Mouse (Mus musculus) bone marrow, adult 2 months (tissue): Measurements from ENCODE around the gene Trp53i11. TPM values are rescaled to one million over a fixed set of nuclear protein-coding genes. Genes with fewer than 3 reads are reported as not detected.

Experiments
- H3K27ac ChIP-seq: fragments of 200-500 bp; 2 replicates; pipeline ENCODE4 v1.5.1; 2012; ENCODE audit warnings: low read depth, mild to moderate bottlenecking, control low read depth, inconsistent platforms, low read length; ENCODE audit not compliant: control insufficient read depth, poor library complexity, insufficient read depth
- H3K4me1 ChIP-seq: fragments of 200-500 bp; 2 replicates; pipeline ENCODE4 v1.6.1; 2011; ENCODE audit warnings: low read length; ENCODE audit not compliant: control insufficient read depth, insufficient read depth
- H3K4me3 ChIP-seq: fragments of 200-500 bp; replicated peaks from 2 replicates; pipeline ENCODE3; 2011; ENCODE audit warnings: mild to moderate bottlenecking, low read depth, low read length, control low read depth; ENCODE audit not compliant: control insufficient read depth
- CTCF ChIP-seq: fragments of 200-500 bp; IDR thresholded peaks from 2 replicates; pipeline ENCODE4 v1.5.1; 2011; ENCODE audit warnings: low read length, control low read depth; ENCODE audit not compliant: control insufficient read depth, insufficient read depth
- POLR2A ChIP-seq: fragments of 200-500 bp; IDR thresholded peaks from 2 replicates; pipeline ENCODE4 v1.6.1; 2011; ENCODE audit warnings: low read depth, mild to moderate bottlenecking, control low read depth, low read length, borderline replicate concordance; ENCODE audit not compliant: control insufficient read depth
- WGBS: fragments of 180-500 bp; shearing (Covaris S2); methylation state at CpG from one replicate; pipeline ENCODE4 v1.1.7; 2018; 5-methylcytosine and 5-hydroxymethylcytosine counted together
- polyA plus RNA-seq: library from polyadenylated mRNA; stranded (reverse); fragments of >200 nt; gene quantifications from 2 replicates; pipeline ENCODE4 v1.2.4, GENCODE M21; 2011; ENCODE audit warnings: low replicate concordance; ENCODE audit not compliant: missing spikeins, insufficient read depth, insufficient read length

Trp53i11 gene
- polyA plus RNA-seq, 1 experiment, result 14.1 TPM

- Histone ChIP-seq H3K4me1 (no peaks in the 10 kb centered on the region), H3K4me3 (no peak overlapping the region), H3K27ac (no peak overlapping the region)
- 42% methylated on average over 20 of the region's 20 CpGs for WGBS
- TF ChIP-seq CTCF (peak; percentile 70), POLR2A (no peak)
Measured at GRCm38 (mm10) chr2:93226606-93227595, 39.6 kb downstream of the Trp53i11 start.

DNA sequence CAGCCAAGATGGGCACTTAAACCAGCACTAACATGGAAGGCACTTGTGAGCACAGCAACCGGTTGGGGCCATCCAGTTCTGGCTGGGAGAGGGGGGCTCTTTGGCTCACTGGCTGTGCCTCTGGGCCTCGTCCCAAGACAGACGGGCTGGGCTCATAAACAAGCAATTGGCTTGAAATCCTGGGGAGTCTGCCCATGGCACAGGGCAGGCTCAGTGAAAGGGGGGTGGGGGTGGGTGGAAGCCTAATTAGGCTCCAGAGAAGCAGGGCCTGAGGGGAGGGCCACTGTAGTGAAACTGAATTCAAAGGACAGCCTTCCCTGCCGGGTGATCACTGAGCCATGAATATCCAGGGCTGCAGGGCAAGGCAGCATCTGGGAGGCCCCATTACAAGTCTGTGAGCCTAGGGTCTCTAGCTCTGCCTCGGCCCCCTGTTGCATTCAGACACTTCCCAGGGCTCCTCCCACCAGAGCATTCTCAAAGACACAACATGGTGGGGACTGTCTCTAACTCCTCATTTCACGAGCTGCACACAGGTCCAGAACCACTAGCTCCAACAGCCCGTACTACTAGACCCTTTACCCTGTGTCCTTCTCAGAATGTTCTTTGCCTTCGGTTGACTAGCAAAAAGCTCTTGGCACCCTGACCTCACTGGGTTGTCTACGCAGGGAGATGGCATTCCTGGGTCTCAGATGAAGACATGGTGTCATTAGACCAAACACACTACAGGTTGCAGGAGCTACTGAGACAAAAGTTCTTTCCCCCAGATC lies 40.5 kb downstream of the Trp53i11 start:
- TF ChIP-seq CTCF (no peak), POLR2A (no peak)
- WGBS, result 80% methylated on average over 9 of the region's 9 CpGs
- Histone ChIP-seq H3K4me3 (no peak overlapping the region), H3K4me1 (no peaks in the 10 kb centered on the region), H3K27ac (no peak overlapping the region)

DNA sequence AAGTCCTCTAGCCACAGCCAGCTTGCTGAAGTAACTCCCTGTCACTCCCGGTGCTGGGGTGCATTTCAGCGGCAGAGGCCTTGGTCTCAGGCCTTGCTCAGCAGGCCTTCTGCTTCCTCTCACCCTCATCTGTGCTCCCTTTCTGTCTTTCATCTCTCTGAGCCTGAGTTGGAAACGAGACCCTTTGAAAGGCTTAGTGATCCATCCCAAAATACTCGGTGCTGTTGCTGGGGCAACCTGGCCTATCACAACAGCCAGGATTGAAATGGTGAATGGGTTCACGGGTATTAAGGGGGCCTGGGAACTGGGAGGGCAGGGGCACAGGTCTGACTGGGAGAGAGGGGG lies 41.1 kb downstream of the Trp53i11 start:
- Histone ChIP-seq H3K4me3 (no peak overlapping the region), H3K27ac (no peak overlapping the region), H3K4me1 (no peaks in the 10 kb centered on the region)
- TF ChIP-seq POLR2A (no peak), CTCF (no peak)
- WGBS, result 75% methylated on average over 5 of the region's 5 CpGs

GRCm38 (mm10) chr2:93232141-93232540 lies 44.8 kb downstream of the Trp53i11 start:
- Histone ChIP-seq H3K27ac (no peak overlapping the region), H3K4me3 (no peak overlapping the region), H3K4me1 (no peaks in the 10 kb centered on the region)
- WGBS, result 5% methylated on average over 1 of the region's 1 CpGs
- TF ChIP-seq POLR2A (no peak), CTCF (no peak)

- TF ChIP-seq POLR2A, result no peak
- TF ChIP-seq CTCF, result no peak
- no peak overlapping the region for H3K27ac ChIP-seq
- no peak overlapping the region for H3K4me3 ChIP-seq
- WGBS, result 43% methylated on average over 1 of the region's 1 CpGs
- H3K4me1 ChIP-seq, result no peaks in the 10 kb centered on the region
Measured at GRCm38 (mm10) chr2:93237055-93237454, 49.7 kb downstream of the Trp53i11 start.

DNA sequence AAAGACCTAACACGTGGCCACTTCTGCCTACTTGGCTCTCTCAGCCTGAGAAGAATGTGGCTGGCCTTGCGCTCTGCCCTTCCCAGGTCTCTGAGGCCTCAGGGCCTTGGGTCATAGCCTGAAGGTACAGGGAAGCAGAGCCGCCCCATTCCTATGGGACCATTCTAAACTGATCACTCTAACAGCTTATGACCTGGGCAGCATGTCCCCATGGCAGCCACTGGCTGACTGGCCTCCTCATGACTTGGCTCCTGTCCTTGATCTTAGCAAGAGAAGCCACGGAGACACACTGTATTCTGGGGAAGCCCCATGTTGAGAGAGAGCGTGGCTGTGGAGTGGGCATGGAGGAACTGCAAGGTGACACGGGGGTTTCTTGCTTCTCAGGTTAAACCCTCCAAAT lies 51.5 kb downstream of the Trp53i11 start:
- TF ChIP-seq POLR2A (no peak), CTCF (no peak)
- Histone ChIP-seq H3K4me1 (no peaks in the 10 kb centered on the region), H3K27ac (no peak overlapping the region), H3K4me3 (no peak overlapping the region)
- 68% methylated on average over 6 of the region's 6 CpGs for WGBS

DNA sequence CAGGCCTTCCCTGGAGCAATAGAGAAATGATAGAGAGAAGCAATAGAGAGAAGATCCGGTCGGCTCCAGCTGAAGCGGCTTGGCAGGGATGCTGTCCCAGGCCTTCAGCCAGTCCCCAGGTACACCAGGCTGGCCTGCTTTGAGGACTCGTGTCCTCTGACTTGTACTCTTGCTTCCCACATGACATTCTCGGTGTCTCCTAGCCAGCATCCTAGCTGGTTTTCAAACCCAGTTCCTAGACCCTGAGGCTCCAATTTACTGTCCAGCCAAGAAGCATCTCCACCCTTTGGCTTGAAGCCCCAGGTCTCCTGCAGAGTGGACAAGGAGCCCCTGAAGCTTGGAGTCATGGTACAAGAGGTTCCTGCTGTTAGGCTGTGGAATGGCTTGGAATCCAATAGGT lies 54.8 kb downstream of the Trp53i11 start:
- TF ChIP-seq CTCF (no peak), POLR2A (no peak)
- WGBS, result 89% methylated on average over 5 of the region's 5 CpGs
- H3K4me3 ChIP-seq, result no peak overlapping the region
- H3K27ac ChIP-seq, result no peak overlapping the region
- no peaks in the 10 kb centered on the region for H3K4me1 ChIP-seq

DNA sequence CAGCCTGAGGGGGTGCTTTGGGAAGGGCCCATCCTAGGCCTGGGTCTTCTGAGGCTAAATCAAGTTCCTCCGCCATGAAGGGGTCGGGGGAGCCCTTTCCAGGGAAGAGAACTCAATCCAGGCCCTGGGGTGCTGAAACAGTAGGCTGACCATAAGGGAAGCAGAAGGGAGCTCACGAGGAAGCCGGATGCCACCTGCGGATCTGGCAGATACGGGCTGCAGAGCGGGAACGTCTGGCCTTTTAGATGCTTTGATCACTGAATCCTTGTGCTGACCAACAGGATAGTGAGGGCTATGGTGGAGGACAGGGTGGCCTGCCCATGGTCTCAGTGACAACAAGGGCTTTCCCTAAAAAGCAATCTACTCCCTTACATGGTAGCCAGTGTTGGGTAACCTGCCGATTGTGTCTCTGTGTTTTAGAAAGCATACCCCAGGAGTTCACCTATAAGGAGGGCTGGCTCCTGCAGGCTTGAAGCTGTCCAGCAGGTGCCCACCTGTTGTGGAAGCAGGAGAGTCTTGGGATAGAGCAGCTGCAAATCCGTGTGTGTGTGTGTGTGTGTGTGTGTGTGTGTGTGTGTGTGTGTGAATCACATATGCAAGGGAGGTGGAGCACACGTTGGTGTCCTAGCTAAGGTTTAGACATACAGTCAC lies 56.2 kb downstream of the Trp53i11 start:
- Histone ChIP-seq H3K27ac (no peak overlapping the region), H3K4me1 (no peaks in the 10 kb centered on the region), H3K4me3 (no peak overlapping the region)
- TF ChIP-seq POLR2A, result no peak
- no peak for TF ChIP-seq CTCF
- 79% methylated on average over 11 of the region's 11 CpGs for WGBS
